Mouse (Mus musculus) retina, embryonic 14.5 days (tissue): ENCODE data around the gene Mab21l1.

Experiments
- DNase-seq: peaks from one replicate; pipeline ENCODE4 v3.0.0-alpha.2; 2015; ENCODE audit warnings: low spot score

Mab21l1 gene

DNA sequence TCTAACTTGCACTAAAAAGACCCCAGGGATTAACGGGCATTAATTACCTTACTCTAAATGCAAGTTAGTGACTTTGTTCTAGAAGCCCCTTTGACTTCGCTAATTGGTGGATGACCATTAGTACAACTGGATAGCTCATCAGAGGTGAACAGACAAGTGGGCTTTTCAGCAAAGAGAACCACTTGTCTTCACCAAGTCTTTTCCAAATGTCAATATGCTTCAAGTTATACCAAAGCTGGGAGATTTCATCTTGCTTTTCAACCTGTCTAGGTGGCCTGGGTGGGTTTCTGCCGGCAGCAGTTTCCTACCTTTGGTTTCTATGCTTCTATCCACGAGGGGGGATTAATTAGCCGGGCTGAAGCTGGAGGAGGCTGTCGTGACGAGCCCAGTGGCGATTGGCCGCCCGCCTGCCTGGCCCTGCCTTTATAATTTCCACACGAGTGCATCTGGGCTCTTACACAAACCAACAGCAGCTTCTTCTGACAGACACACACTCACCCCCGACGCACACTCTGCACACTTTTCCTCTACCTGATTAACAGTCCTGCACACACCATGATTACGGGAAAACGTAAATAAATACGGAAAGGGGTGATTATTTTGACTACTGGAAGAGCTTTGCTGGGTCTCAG, at the start of gene Mab21l1:
Gene Mab21l1, plus strand, starts transcription at position 455 of the 632 bp plus-strand sequence.
- peak; percentile 95 for DNase-seq

DNA sequence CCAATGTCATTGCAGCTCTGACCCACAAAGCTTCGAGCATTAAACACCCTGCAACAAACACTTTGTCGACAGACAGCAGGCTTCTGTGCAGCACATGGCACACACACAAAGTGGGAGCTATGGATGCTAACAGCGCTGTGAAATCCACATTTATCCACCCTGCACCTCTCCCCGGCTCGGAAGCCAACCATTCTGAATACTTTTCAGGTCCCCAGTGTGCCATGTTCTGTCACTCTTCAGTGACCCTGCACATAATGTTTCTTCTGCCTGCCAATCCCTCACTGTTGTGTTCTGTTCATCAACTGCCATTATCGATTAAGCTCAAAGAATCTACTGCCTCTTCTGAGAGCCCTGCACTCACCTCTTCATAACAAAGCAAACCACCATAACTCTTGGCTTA, 48.6 kb upstream of the Mab21l1 start:
- peak; percentile 72 for DNase-seq

DNA sequence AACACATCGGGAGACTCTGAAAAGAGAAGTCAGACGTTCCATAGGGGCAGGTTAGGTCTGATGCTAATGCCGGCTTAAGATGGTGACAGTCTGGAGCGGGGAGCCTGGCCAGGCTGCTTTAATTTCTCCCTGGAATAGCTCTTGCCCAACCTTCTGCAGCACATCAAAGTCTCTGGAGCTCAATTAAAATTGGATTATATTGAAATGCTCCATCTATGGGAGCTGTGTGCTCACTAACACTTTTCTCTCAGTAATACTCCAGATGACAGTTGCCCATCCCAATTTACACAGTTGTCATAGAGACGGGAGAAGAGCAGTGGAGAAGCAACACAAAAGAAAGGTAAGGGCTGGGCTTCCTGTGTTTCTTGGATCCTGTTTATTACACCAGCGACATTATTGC, 40.9 kb upstream of the Mab21l1 start:
- peak; percentile 45 for DNase-seq

DNA sequence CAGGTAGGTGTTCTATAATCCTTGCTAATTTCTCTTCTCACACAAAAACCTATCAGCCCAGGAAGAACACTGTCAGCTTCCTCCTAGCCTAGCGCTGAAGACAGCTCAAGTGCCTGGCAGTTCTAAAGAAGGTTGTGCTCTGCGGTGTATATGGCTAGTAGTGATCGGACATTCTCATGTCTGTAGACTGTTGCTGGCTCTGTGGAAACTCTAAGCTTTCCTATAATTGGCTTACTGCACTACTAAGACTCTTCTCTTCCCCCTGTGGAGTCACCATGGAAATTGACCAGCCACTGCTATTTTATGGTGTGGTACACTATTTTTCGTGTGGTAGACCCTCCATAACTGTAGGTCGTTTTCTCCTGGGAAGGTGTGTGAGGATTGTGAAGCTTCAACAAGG, 40.1 kb upstream of the Mab21l1 start:
- DNase-seq, result peak; percentile 61

DNA sequence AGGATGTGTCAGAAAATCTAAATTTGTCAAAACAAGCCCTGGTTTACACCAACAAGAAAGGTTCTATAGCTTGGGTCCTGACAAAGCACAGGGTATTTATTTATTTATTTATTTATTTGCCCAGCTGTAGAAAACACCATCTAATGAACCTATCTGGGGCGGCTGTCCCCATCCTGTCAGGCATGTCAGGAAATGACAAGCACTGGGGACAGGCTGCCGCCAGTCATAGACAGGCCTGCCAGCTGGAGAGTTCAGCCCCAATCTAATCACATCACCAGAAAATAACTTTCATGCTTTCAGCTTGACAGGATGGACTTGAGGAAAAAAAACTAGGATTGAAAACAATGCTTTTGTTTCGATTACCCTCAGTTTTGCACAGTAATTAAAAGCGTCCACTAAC, 39.7 kb upstream of the Mab21l1 start:
- DNase-seq, result peak; percentile 64

DNA sequence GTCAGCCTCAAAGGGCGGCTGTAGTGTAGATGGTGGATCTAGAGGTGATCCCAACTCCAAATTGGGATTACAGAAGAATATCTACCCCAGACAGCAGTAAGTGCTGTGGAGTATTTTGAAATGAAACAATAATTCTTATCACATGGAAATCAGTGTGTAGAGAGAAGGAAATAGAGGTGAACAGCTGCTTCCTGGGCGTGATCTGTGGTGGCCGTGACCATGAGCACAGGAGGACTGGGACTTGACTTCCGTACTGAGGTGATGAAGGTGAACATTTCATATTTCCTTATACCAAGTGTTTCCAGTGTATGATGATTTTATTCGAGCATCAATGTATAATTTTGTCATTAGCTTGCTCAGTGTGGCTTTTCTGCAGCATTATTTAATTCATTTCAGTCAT, 38.4 kb upstream of the Mab21l1 start:
- DNase-seq, result no peak

DNA sequence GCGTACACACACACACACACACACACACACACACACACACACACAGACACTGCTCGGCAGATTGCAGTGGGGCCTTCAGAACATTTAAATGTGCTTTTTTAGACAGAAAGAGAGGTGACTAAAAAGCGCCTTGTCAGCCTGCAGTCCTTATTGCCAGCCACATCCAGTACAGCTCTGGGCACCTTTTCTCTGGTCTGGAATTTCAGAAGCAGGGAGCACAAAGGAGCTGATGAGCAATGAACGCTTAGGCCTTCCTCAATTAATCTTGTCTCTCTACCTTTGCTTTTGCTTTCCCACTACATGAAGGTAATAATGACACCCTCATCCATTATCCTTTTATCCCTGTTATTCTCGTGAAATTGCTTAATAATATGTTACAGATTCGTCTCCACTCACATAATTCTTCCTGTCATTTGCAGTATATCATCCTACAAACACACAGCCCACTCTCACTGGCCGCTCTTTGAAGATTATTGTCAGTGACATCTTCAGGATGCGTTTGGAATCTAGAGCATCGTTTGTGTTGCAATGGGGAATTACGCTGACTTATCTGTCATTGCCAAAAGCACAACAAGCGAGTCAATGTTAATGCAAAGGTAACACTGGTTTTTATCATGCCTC, 31.8 kb upstream of the Mab21l1 start:
- peak; percentile 80 for DNase-seq

DNA sequence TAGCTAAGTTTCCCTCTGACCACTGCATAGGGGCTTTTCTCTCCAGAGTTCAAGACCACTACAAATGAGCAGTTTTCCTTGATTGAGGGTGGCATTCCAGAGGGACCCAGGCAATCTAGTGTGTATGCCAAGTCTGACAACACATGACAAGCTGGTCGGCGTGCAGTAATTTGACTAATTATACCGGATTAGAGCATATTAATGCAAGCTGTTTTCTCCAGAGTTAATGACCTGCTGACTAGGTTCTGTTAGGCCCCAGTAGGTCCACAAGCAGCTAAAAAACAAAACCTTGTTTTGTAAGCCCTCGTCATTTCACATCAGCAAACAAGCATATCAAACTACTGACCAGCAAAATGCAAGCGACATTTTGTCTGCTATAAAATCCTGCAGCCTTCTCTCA, 30.9 kb upstream of the Mab21l1 start:
- DNase-seq, result peak; percentile 91

DNA sequence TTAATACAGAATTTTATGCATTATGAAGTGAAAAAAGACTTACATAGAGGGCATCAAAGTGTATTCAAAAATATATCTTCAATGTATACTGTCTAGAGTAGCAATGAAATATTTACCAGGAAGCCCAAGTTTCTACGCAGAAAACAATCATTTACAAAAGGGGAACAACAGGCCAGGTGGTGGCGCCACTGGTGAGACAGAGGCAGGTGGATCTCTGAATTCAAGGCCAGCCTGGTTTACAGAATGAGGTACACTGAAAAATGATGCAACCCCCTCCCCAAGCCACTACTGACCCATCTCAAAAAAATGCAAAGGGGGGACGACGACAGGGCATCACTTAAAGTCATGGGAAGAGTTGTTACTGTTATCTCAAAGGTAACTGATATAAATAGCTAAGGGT, 29.8 kb upstream of the Mab21l1 start:
- no peak for DNase-seq

DNA sequence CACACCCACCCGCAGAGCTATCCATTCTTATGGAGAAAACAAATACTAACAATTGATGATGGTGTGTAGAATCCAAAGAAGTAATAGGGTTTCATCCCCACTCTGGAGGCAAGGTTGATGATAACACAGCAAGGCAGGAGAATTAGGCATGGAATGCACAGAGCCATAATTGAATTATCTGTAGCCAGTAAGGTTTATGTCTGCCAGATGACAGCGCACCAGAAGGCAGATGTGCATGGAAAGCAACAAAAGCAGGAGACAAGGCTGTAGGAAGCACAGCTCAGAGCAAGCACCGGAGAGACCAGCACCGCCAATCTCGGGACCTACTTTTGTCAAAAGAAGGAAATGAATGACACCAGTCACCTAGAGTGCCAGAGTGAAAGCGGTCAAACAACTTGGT, 28.4 kb upstream of the Mab21l1 start:
- peak; percentile 39 for DNase-seq

DNA sequence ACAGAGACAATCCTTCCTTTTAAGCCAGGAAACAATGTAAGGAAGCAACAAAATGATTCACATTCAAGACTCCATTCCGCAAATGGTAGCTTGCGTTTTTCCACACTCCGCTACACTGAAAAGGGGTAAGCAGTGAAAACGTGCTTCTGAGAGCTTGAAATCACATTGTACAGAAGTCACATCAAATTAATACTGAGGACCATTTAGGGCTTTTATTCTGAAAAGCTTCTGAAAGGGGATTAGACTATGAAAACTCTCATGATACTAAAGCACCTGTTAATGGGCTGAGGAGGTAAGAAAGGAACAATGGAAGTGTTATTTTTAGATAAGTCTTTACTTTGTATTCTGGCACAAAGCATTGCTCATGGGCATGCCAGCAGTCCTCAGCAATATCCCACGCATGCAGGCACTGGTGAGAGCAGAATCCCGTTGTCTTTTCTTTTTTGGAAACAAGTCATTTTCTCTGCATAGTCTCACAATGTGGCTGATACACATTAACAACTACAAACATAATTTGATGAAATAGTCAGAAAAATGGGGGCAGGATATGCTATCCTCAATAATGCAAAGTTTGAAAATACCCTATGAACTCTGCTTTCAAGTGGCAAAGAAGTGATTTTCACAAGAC, 27.2 kb upstream of the Mab21l1 start:
- peak; percentile 43 for DNase-seq

DNA sequence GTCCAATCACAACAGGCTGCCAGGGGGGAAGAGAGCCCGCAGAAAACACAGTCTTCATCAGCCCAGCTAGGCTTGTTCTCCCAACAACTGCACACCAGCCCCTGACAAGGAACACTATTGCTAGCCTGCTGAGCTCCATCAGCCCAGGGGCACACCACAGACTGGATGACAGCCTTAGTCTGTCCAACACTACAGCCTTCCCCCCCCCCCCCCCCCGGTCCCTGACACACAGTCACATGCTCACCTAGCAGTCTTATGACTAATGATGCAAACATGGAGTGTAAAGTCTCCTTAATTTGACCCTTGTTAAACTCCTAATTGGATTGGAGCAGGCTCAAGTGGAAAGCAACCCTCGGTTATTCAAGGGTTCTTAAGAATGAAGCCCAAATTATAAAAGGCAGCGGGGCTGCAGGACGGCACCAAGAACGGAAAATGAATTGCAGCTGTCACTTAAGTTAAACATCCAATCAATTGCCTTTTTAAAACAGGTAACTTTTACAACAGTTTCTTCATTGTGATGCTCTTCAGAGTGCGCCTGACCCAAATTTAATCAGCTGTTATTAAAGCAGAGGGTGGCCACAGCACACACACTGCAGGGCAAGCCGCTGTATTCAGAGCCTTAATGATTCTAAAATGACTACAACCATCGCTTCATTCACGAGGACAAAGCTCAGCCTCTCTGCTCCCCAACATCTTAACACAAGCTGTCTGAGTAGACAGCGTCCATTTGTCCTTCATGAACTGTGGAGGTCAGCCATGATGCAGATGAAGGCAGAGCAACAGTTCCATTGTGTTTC, 26.3 kb upstream of the Mab21l1 start:
- DNase-seq, result peak; percentile 84

DNA sequence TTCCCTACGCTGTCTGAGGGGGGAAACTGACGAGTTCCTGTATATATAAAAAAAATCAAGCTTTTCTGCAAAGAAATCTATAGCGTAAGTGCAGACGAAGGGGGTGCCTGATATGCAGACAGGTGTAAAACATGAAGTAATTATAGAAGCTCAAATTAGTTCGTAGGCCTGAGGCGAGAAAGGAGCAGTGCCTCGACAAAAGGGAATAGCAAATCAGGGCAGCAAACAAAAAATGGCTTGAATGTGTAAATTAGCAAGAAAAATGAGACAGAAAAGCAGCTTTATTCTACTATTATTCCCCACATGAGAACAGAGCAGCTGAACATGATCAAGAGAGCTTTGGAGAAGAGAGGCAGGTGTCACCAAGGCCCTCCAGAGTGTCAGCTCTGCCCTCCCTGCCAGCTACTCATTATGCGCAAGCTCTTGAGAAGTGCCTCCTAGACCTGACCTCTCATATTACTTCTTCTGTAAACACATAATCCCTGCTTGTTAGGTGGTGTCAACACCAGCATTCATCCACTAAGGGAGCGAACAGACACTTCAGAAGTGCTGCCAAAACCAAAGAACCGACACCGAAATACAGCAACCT, 25.6 kb upstream of the Mab21l1 start:
- DNase-seq, result peak; percentile 57

DNA sequence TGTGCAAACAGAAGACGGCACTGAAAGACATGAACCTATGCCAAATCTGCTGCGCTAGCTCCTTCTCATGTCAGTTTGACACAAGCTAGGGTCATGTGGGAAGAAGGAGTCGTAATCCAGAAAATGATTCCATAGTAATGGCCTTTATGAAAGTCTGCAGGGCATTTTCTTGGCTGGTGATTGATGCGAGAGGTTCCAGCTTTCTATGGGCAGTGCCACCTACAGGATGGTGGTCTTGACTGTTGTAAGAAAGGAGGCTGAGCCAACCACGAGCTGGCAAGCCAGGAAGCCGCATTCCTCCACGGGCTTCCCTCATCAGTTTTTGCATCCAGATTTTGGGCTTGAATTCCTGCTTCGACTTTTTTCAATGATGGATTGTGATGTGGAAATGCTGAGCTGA, 24.0 kb upstream of the Mab21l1 start:
- peak; percentile 45 for DNase-seq

DNA sequence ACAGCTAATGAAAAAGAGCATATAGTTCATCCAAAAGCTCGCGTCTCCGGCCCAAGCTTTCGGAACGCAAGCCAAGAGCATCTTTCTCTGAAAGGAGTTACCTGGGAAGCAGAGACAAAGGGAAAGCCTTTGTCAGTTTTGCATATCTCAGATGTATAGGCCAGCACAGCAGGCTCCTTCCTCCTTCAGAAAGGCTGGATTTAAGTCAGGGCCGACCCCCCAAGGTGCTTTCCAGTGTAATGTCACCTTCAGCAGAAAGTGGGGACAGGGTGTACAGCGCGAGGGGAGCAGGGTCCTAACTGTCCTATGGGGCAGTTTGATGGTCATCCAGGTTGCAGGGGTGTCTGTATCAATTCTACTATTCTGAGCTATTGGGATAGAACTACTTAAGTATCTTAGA, 18.7 kb upstream of the Mab21l1 start:
- no peak for DNase-seq

DNA sequence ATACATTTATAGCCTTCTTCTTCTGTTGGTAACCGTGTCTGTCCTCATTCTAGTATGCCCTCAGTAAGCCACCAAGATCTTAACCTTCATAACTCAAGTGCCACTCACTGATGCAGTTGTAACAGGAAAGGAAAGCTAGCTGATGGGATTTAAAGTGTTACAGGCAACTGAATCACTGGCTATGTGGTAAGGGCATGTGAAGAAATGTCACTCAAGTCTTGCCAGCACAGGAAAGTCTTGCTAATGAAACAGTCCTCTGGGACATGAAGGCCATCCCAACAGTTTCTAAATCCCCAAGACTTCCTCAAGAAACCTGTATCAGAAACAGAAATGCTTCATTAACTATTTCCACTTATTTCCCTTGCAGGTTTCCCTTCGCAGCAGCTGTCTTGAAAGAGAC, 13.7 kb upstream of the Mab21l1 start:
- DNase-seq, result no peak

DNA sequence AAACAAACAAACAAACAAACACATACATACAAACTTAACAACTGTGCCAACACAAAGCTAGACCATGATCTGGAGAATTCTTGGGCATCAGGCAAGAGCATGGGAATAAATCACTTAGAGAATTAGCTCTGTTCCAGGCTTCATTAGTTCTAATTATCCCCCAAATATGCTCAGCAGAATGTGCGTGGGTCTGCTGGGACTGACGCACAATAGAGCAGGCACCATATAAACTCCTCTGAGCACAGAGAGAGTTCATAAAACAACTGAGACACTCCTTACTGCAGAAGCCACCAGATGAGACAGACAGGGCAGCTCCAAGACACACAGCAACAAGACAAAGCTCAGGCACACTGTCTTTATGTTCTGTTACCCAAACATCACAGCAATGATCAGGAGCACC, 13.0 kb upstream of the Mab21l1 start:
- DNase-seq, result no peak

DNA sequence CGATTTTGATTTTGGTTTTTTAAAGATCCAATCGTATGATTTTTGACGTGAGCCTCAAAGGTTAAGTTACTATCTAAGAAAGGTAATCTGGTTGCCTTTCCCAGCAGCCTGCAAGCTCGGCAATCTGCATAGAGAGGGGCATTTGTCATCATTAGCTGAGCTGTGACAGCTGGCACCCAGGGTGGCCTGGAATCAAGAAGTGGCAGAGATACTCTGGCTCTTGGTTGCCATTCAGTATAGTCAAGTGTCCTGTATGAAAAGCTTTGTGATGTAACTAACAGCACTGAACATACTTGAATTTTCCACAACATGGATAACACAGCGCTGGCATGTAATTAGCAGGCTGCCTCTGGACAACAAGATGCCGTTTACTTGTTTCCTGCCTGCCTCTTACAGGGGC, 8.1 kb upstream of the Mab21l1 start:
- no peak for DNase-seq

DNA sequence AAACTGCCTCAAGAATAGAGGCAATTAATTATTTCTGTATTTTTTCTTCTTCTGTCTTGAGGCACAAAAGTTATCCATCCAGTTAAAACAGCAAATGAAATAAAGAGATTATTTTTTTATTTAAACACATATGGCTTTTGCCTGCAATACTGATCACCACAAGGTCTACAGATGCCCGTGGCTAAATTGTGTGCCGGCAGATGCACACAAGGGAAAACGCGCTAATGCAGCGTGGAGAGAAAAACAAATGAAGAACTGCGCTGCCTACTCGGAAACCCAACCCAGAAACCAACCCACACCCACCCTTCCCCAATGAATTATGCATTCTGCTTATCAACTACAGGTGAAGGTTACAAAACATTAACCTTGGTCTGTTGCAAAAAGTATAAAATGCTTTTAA, 7.1 kb upstream of the Mab21l1 start:
- no peak for DNase-seq

DNA sequence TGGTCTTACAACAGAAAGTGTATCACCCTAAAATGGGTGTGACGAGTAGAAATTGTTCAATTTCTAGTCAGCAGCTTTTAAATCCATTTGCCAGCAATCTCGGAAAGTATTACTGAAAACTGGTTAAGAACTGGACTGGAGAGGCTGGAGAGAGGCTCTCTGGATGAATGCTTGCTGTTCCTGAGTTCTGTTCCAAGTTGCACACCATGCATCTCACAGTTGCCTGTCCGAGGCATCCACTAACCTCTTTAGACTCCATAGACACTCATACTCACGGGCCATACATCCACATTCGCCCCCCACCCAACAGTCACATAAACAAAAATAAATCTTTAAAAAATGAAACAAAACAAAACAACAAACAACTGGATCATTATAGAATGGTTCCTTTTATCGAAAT, 6.6 kb upstream of the Mab21l1 start:
- DNase-seq, result no peak

DNA sequence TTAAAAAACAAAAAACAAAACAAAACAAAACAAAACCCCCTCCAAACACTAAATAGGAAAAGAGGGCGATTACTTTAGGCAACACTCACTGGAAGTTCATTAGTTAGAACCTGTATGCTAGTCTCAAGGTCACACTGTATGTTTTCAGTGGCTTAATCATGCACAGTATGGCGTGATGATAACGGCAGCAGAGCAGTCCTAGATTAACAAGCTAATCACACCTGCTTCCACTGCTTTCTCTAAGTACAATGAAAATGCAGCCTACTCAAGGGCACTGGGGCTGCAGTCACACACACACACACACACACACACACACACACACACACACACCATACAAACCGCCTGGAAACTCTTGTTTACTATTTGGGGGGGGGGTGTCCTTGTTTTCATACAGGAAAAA, 4.8 kb upstream of the Mab21l1 start:
- DNase-seq, result peak; percentile 17
